Mouse (Mus musculus): ENCODE results near the gene March9. TPM values are rescaled to one million over a fixed set of nuclear protein-coding genes. Genes with fewer than 3 reads are reported as not detected.
A peak's percentile ranks its signal among the peaks of the same experiment; 100 is the strongest.

The March9 gene
- polyA plus RNA-seq, 1 experiment from 2014 or later: 1.5 TPM

DNA sequence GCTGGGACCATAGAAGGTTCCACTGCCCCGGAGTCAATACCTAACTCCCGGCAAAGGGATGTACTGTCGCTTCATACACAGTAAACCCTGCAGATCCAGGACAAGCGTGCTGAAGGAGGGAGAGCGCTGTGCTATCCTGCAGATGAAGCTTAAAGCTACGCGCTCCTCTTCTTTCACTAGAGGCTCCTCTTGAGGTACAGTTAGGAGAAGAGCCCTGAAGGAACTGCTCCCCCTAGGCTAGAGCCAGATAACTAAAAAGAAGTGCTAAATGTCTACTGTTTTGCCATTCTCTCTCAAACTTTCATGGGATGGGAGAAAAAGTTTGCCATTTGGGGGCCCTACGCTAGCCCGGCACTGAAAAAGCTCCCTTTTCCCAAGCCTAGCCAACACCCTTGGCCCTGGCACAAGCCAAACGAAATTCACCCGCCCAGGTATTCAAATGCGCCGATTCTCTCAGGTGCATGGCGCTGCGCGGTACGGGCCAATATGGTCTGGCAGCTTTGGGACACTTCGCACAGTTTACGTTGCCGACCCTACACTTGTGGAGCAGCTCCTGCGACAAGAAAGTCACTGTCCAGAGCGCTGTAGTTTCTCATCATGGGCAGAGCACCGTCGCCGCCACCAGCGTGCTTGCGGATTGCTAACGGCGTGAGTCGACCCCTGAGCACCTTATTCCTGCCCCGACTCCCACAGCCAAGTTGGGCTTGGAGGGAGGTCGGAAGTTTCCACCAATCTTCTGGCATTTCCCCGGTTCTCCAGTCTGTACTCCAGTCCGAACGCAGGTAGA is 11.2 kb downstream of the March9 start:
- H3K4me2 ChIP-seq: peak overlapping the region; percentile 35
- peaks cover 23% of the 10 kb centered on the region for H3K36me3 ChIP-seq
- no peak for ATAC-seq (ENCODE audit: insufficient number of reproducible peaks, insufficient read depth, low FRiP score, low TSS enrichment, low read depth)
- H3K9me3 ChIP-seq: no peaks in the 10 kb centered on the region
- peaks cover 67% of the 10 kb centered on the region for H3K27me3 ChIP-seq
- no peak overlapping the region for H3K27ac ChIP-seq
- H3K9ac ChIP-seq (replicated peaks): no peak overlapping the region
- peak overlapping the region; percentile 19; the same call in 1 of the 2 replicates for H3K4me3 ChIP-seq (replicated peaks)
- 6% methylated on average over 35 of the region's 35 CpGs for WGBS
- peaks cover 24% of the 10 kb centered on the region for H3K4me1 ChIP-seq (replicated peaks)

DNA sequence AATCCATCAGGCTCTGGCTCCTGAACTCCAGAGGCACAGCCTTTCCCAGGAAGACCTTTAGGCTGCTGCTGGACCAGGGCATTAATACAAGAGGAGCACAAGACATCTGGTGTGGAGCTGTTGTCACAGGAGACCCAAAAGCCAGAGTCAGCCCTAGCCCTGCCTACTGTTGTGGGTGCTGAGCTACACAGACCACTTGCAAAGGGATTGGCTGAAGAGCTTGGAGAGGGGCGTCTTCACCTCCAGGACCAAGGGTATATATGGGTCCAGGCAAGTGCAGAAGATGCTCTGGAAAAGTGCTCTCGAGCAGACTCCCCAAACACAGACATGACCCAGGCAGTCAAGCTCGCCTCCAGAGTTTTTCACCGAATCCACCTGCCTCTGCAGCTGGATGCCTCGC is 12.0 kb downstream of the March9 start, which contains the start of gene Cyp27b1:
TSS of gene Cyp27b1 (plus strand) at position 297 of the 400 bp plus-strand sequence.
- H3K27me3 ChIP-seq: peaks cover 63% of the 10 kb centered on the region
- ATAC-seq (ENCODE audit: insufficient number of reproducible peaks, insufficient read depth, low FRiP score, low TSS enrichment, low read depth): no peak
- H3K4me2 ChIP-seq: peak within 1 kb of the TSS; percentile 35
- no peak within 1 kb of the TSS for H3K9ac ChIP-seq (replicated peaks)
- no peak within 1 kb of the TSS for H3K27ac ChIP-seq
- peaks cover 30% of the 10 kb centered on the region for H3K36me3 ChIP-seq
- peak within 1 kb of the TSS; percentile 19; the same call in 1 of the 2 replicates for H3K4me3 ChIP-seq (replicated peaks)
- WGBS: 28% methylated on average over 5 of the region's 5 CpGs
- H3K4me1 ChIP-seq (replicated peaks): peaks cover 25% of the 10 kb centered on the region
- no peaks in the 10 kb centered on the region for H3K9me3 ChIP-seq

DNA sequence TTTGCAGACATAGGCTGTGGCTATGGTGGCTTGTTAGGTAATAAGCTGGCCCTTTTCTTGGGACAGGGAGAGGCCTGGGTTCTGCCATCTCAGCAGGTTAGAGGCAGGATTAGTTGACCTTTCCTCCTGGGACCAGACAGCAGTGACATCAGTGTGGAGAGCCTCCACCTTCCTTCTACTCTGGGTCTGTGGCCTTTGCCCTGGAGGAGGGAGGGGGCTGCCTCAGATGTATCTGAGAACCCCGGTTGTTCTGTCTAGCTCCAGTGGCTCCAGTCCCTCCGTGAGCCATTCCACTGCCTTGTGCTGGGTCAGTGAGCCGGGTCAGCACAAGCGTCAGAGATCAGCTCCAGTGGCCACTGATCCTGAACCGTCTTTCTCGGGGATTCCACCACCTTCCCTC is 16.8 kb downstream of the March9 start:
- 89% methylated on average over 6 of the region's 6 CpGs for WGBS
- H3K4me2 ChIP-seq: peak overlapping the region; percentile 97; the same call in 1 of the 2 replicates

DNA sequence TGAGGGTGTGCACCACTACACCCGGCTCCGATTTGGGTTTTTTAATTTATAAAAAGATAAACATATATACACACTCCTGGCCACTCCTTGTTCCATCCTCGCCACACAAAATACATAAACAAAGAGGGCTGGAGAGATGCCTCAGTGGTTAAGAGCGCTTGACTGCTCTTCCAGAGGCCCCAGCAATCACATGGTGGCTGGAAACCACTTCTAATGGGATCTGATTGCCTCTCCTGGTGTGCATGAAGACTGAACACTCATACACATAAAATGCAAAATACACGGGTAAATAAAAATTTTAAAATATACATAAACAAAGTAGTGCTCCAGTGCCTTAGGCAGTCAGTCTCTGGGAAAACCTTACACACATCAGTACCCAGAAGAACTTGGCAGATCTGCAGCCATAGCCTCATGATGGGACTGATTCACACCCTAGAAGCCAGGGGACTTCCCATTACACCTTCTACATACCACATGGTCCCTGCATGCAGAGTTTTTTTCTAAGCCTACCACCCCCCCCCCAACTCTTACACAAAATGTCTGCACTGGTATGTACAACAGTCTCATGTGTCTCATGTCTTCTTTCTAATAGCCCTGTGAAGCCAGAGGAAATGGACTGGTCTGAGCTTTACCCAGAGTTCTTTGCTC is 17.4 kb downstream of the March9 start:
- WGBS: 21% methylated on average over 5 of the region's 5 CpGs
- Histone ChIP-seq H3K27ac (peak overlapping the region; percentile 64), H3K4me1 (replicated peaks) (peaks cover 12% of the 10 kb centered on the region), H3K9me3 (no peaks in the 10 kb centered on the region), H3K36me3 (peaks cover 30% of the 10 kb centered on the region), H3K4me2 (peak overlapping the region; percentile 97), H3K27me3 (peaks cover 26% of the 10 kb centered on the region), H3K4me3 (replicated peaks) (peak overlapping the region; percentile 82), H3K9ac (replicated peaks) (peak overlapping the region; percentile 72)
- ATAC-seq (ENCODE audit: insufficient number of reproducible peaks, insufficient read depth, low FRiP score, low TSS enrichment, low read depth): no peak

More for the DNA sequence above, 16.8 kb downstream of the March9 start:
- Histone ChIP-seq H3K9me3 (no peaks in the 10 kb centered on the region), H3K27me3 (peaks cover 32% of the 10 kb centered on the region), H3K27ac (no peak overlapping the region), H3K4me3 (replicated peaks) (no peak overlapping the region; the same call in 1 of the 2 replicates), H3K9ac (replicated peaks) (no peak overlapping the region), H3K4me1 (replicated peaks) (peaks cover 12% of the 10 kb centered on the region), H3K36me3 (peaks cover 30% of the 10 kb centered on the region)
- ATAC-seq (ENCODE audit: insufficient number of reproducible peaks, insufficient read depth, low FRiP score, low TSS enrichment, low read depth): no peak

DNA sequence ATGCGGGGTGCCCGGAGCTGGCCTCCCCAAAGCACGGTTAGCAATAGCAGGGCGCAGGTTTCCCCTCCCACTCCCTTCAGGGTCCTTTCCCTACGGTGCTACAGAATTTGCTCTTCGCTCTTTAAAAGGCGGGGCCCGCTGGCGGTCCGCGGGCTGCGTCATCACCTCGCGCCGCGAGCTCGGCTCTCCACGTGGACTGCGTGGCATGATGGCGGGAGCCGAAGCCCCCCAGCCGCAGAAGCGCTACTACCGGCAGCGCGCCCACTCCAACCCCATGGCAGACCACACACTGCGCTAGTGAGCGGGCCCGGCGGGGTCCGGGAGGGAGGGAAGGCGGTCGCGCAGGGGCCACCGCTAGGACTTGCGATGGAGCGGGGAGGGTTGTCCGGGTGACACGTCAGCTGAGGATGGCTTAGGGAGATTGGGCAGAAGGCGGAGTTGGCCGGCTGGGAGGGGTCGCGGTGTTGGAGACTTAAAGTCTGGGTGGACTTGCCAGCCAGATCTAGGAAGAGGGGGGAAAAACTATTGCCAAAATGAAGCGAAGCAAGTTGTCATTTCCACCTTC is 18.1 kb downstream of the March9 start:
- under 1% methylated on average over 44 of the region's 44 CpGs for WGBS
- H3K27ac ChIP-seq: peak overlapping the region; percentile 64
- H3K4me3 ChIP-seq (replicated peaks): peak overlapping the region; percentile 82
- H3K9me3 ChIP-seq: no peaks in the 10 kb centered on the region
- peak; percentile 82 for ATAC-seq (ENCODE audit: insufficient number of reproducible peaks, insufficient read depth, low FRiP score, low TSS enrichment, low read depth)
- H3K4me1 ChIP-seq (replicated peaks): peaks cover 12% of the 10 kb centered on the region
- peaks cover 30% of the 10 kb centered on the region for H3K36me3 ChIP-seq
- H3K4me2 ChIP-seq: peak overlapping the region; percentile 97
- peak overlapping the region; percentile 72 for H3K9ac ChIP-seq (replicated peaks)
- peaks cover 19% of the 10 kb centered on the region for H3K27me3 ChIP-seq

DNA sequence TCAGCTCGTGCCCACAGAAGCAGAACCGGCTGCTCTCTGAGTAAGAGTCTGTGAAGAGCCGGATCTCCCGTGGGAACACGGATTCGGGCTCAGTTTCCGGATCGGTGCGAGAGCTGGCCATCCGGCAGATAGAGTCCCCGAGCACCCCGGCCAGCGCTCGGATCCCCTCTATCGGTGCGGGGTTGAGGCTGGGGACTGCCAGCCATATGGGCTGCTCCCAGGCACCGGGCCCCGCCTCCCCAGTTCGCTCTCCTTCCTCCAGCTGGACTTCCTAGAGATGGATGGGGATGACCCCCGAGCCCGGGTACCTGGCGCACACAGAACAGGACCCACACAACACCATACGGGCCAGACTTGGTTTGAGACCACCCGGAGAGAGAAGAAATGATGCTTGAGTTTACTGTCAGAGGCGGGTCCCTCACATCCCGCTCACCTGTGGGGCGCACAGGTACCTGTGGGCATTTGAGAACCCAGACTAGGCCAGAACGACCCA is 18.7 kb downstream of the March9 start, which contains the start of the genes Mettl1 and Eef1akmt3:
TSS of gene Mettl1 (plus strand) at position 141 of the 493 bp plus-strand sequence.
TSS of gene Eef1akmt3 (minus strand) at position 240 of the 493 bp plus-strand sequence.
- WGBS: 0% methylated on average over 28 of the region's 28 CpGs
- Histone ChIP-seq H3K4me3 (replicated peaks) (peak within 1 kb of the TSS; percentile 82), H3K27ac (peak within 1 kb of the TSS; percentile 64)

DNA sequence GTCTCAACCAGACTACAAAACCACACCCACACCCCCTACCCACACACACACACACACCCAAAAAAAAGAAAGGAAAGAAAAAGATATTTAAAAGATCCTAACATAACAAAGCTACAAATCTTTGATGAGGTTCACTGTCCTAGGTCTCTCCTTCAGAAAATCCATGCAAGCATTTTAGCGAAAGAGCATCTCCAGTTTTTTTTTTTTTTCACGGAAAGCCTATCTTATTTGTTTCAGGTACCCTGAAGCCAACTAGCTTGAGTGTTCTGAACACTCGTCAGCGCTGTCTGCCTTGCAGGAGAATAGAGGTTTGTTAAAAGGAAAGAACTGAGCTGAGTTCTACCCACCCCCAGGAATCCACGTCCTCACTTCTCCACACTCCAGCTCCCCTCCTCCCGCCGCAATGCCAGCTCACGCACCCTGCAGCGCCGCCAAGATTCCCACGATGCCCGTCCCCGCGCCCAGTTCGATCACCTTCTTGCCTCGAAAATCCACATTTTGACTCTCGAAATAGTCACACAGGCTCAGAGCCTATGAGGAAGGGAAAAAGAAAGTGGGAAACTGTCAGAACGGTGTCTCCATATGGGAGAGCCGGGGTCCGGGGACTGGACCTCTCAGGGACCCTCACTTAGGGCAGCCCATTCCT is 19.3 kb downstream of the March9 start:
- Histone ChIP-seq H3K4me2 (peak overlapping the region; percentile 97), H3K27ac (no peak overlapping the region), H3K9ac (replicated peaks) (peak overlapping the region; percentile 72), H3K4me3 (replicated peaks) (peak overlapping the region; percentile 82), H3K27me3 (peaks cover 19% of the 10 kb centered on the region), H3K36me3 (peaks cover 20% of the 10 kb centered on the region), H3K9me3 (no peaks in the 10 kb centered on the region), H3K4me1 (replicated peaks) (peaks cover 12% of the 10 kb centered on the region)
- under 1% methylated on average over 20 of the region's 20 CpGs for WGBS
- peak; percentile 24; the same call in 1 of the 2 replicates for ATAC-seq (ENCODE audit: insufficient number of reproducible peaks, insufficient read depth, low FRiP score, low TSS enrichment, low read depth)

More for the DNA sequence above, 18.7 kb downstream of the March9 start, which contains the start of the genes Mettl1 and Eef1akmt3:
- Histone ChIP-seq H3K4me2 (peak within 1 kb of the TSS; percentile 97), H3K27me3 (peaks cover 15% of the 10 kb centered on the region), H3K9ac (replicated peaks) (peak within 1 kb of the TSS; percentile 72), H3K9me3 (no peaks in the 10 kb centered on the region), H3K36me3 (peaks cover 27% of the 10 kb centered on the region), H3K4me1 (replicated peaks) (peaks cover 12% of the 10 kb centered on the region)
- ATAC-seq (ENCODE audit: insufficient number of reproducible peaks, insufficient read depth, low FRiP score, low TSS enrichment, low read depth): peak; percentile 72

DNA sequence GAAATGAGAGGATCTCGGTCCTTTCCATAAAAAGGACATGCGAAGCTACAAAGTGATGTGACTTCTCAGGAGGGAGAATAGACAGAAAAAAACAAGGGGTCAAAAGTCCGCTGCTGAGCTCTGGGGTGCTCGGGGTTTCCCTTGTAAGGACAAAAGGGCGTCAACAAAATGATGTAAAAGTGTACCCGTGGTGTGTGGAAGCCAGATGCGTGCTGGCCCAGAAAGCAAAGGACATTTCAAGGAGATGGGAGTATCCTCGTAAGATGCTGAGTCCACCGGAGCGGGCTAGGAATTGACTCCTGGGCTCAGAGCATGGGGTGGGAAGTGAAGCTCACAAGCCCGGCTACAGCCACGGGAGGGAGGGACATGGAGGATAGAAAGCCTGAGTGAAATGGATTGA is 22.3 kb downstream of the March9 start:
- 77% methylated on average over 12 of the region's 12 CpGs for WGBS
- no peak for ATAC-seq (ENCODE audit: insufficient number of reproducible peaks, insufficient read depth, low FRiP score, low TSS enrichment, low read depth)
- no peak overlapping the region for H3K27ac ChIP-seq
- no peaks in the 10 kb centered on the region for H3K9me3 ChIP-seq
- peaks cover 19% of the 10 kb centered on the region for H3K27me3 ChIP-seq
- no peaks in the 10 kb centered on the region for H3K36me3 ChIP-seq
- H3K4me3 ChIP-seq (replicated peaks): no peak overlapping the region
- H3K4me1 ChIP-seq (replicated peaks): peaks cover 8% of the 10 kb centered on the region
- no peak overlapping the region for H3K9ac ChIP-seq (replicated peaks)
- H3K4me2 ChIP-seq: no peak overlapping the region

DNA sequence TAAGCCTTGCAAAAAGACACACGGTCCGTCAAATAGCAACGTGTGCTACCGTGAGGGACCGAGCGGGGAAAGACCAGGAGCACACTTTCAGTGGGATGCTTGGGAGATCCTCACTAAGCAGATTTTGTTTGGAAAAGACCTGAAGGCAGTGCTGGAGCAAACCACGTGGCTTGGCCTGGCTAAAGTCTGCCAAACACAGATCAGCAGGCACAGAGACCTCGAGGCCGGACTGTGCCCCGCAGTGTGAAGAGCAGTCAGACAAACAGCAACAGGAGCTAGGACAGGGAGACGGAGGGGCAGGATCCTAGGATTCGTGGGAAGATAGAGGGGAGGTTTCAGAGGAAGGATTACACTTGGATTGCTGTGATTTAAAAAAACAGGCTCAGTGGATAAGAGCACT is 23.7 kb downstream of the March9 start:
- H3K27ac ChIP-seq: no peak overlapping the region
- ATAC-seq (ENCODE audit: insufficient number of reproducible peaks, insufficient read depth, low FRiP score, low TSS enrichment, low read depth): no peak
- H3K9ac ChIP-seq (replicated peaks): no peak overlapping the region
- H3K27me3 ChIP-seq: peaks cover 19% of the 10 kb centered on the region
- H3K36me3 ChIP-seq: no peaks in the 10 kb centered on the region
- WGBS: 83% methylated on average over 12 of the region's 12 CpGs
- H3K4me3 ChIP-seq (replicated peaks): no peak overlapping the region
- H3K4me1 ChIP-seq (replicated peaks): 0 out of 2 replicates have a peak, but pooled peaks cover 3% of the 10 kb centered on the region
- H3K4me2 ChIP-seq: no peak overlapping the region
- H3K9me3 ChIP-seq: no peaks in the 10 kb centered on the region

DNA sequence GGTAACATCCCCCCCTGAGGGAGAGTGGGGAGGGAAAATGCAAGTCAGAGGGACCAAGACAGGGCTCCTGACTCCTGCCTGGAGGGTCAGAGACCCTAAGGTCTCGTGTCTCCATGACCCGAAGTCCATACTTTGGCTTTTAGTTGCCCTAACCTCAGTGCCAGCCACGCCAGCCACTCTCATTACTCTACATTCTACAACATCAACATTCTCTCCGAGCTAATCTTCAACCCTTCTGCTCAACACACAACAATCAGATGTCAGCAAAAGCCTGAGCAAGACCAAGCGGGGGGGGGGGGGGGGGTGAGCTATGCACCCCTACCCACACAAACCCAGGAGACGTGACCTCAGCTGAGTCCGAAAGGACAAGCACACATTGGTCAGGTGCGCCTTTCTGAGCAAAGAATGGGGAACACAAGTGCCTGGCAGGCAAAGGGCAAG is 26.7 kb downstream of the March9 start:
- Histone ChIP-seq H3K27me3 (peaks cover 5% of the 10 kb centered on the region; the same call in 1 of the 2 replicates), H3K9me3 (no peaks in the 10 kb centered on the region), H3K4me2 (no peak overlapping the region), H3K4me1 (replicated peaks) (peaks cover 8% of the 10 kb centered on the region; the same call in 1 of the 2 replicates), H3K9ac (replicated peaks) (no peak overlapping the region; the same call in 1 of the 2 replicates), H3K27ac (no peak overlapping the region), H3K36me3 (peaks cover 12% of the 10 kb centered on the region), H3K4me3 (replicated peaks) (no peak overlapping the region)
- ATAC-seq (ENCODE audit: insufficient number of reproducible peaks, insufficient read depth, low FRiP score, low TSS enrichment, low read depth): no peak
- WGBS: 84% methylated on average over 8 of the region's 8 CpGs

Data from limb, embryonic 12.5 days (tissue).